Mouse (Mus musculus) kidney, adult 9 months (tissue): ENCODE results near the gene Zdhhc19.

Experiments
- DNase-seq: peaks from one replicate; pipeline ENCODE4 v3.0.0; 2022

Gene Zdhhc19

DNA sequence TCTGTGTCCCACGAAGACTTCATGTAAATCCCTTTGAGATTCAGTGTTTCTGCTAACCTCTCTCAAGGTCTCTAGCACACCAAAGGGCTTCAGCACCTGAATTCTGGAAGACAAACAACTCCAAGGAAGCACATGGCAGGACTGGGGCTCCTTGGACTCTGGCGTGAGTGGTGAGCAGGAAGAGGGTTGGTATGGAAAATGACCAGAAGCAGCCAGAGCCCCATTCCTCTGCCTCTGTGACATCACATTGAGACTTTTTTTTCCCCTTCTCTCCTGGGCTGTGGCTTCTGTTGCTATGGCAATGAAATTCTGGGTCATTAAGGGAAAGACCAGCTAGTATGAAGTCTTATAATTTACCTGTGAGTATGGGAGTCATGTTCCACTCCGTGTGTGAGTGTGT lies at the start of gene Zdhhc19:
TSS of gene Zdhhc19 (plus strand) at position 301 of the 400 bp plus-strand sequence.
- no peak for DNase-seq

DNA sequence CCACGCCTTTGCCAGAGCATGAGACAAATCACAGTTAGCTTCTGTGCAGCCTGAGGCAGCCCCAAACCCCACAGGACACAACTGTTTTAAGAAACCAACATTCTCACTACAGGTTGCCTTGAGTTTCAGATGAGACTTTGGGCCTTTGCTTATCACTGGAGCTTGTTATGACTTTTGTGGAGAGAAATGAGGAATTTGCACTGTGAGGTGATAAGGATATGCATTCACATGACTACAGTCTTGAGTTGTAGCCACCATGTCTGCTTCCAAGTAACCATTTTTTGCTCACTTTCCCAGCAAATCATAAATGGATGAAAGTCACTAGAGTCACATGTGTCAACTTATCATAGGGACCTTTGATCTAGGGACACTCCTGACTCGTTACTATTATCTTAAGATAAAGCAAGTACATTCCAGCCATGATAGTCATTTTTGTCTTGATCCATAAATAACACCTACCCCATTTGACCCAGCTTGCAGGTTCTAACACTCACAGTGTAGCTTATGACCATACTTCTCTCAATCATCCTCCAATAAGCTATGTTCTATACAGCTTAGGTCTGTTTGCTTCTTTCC lies 49.4 kb upstream of the Zdhhc19 start:
- no peak for DNase-seq

DNA sequence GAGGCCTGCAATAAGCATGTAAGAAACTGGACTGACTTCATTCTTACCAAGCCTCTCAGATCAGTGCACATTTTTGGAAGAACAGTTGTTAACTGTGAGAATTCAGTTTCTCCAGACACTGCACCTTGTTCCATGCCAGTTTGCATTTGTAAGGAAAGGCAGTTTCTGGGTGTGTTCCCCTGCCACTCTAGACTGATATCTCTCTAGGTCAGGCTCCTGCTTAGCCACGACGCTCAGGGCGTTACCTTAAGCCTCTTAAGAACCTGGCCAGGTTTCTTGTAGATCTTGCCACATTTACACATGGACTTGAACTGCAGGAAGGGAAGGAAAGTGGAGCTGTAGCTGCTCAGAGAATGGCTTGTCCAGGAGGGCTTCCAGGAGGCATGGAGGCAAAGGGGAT lies 46.4 kb upstream of the Zdhhc19 start:
- DNase-seq, result no peak

DNA sequence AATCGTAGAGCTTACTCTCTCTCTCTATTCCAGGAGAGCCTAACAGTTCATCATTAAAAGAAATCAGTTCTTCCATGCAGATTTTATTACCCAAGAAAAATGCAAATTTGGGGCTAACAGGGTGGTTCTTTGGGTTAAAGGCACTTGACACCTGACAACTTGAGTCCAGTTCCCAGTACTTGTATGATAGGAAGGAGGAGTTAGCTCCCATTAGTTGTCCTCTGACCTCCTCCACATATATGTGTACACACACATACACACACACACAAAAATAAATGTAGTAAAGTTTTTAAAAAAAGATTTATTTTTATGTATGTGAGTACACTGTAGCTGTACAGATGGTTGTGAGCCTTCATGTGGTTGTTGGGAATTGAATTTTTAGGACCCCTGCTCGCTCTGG lies 45.9 kb upstream of the Zdhhc19 start:
- DNase-seq, result no peak

DNA sequence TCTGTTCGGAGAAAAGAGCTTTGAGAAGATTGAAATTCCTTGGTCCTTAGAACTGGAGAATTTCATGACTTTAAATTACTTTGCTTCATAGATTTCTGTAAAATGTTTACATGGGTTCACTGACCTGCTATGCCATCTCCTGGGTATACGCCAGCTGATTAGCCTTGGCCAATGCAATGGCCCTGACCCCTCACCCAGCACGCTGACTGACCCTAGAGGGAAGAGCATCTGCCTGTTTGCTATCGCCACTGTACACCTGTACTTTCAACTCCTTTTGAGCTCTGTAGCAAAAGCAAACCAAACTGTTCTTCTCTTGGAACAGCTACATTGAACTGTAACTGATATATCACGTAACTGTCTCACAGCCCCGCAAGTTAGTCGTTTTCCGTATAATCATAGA lies 43.0 kb upstream of the Zdhhc19 start:
- no peak for DNase-seq

DNA sequence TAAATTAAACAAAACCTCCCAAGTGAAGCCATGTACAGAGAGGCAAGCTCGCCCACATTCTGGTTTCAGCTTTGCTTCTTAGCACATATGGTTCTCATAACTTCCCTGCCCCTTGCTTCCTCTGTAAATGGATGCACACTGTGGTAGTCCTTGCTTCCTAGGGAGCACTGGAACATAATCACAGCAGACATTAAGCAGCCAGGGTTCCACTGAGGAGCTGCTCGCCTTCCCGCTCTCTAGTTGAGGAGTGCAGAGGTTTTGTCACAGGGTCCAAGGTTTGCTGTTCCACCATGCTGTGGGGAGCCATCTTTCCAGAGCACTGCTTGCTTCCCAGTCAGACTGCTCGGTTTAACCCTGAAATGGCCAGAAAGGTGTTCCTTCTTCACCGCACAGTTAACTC lies 41.4 kb upstream of the Zdhhc19 start:
- DNase-seq, result no peak

DNA sequence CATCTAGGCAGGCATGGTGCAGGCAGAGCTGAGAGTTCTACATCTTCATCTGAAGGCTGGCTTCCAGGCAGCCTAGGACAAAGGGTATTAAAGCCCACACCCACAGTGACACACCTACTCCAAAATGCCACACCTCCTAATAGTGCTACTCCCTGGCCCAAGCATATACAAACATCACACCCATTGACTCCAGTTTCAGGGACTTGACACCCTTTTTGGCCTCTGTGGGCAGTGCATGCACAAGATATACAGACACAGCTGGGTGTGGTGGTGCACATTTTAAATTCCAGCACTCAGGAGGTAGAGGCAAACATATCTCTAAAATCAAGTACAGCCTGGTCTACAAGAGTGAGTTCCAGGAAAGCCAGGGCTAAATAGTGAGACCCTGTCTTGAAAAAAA lies 40.0 kb upstream of the Zdhhc19 start:
- no peak for DNase-seq

DNA sequence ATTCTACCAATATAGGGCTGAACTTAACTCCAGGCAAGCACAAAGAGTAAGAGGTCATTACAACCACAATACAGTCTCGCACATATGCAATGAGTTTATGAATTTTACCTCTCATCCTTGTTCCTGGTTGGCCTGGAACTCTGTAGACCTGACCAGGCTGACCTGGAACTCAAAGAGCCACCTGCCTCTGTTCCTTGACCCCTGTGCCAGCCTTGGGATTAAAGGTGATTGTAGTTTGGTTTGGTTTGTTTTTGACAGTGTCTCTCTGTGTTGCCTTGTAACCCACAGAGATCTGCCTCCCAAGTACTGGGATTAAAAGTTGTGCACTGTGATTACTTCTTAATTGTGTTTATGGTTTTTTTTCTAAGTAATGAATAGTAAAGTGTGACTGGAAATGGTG lies 39.3 kb upstream of the Zdhhc19 start:
- DNase-seq, result peak; percentile 58

DNA sequence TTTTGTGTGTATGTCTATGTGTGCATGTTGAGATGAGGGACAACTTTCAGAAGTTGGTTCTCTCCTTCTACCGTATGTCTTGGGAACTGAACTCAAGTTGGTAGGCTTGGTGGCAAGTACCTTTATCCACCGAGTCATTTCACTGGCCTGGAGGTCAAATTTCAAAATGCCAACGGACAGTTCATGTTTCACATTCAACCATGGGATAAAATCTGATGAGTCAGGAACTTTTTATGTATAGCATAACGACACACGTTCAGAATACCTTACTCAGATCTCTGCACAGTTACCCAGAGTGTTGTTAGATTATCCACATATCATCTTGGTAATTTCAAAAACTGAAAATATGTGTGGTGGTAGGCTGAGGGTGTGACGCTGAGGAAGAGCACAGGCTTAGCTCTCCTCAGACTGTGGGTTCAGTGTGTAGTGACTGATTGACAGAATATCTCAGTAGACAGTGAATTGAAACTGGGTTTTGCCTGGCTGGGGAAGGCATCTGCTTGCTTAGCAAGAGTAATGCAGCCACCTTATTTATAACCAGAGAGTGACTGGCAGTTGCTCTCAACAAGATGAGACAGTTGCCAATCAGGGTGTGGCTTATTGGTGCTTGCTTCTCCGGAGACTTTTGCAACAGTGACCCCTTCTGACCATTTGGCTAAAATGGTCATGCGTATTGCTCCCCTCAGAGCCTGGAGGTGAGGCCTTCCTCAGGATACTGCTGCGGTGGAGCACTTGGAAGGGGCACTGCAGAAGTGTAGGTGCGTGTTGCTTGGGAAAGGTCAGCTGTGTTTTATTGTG lies 38.3 kb upstream of the Zdhhc19 start:
- DNase-seq, result peak; percentile 94

DNA sequence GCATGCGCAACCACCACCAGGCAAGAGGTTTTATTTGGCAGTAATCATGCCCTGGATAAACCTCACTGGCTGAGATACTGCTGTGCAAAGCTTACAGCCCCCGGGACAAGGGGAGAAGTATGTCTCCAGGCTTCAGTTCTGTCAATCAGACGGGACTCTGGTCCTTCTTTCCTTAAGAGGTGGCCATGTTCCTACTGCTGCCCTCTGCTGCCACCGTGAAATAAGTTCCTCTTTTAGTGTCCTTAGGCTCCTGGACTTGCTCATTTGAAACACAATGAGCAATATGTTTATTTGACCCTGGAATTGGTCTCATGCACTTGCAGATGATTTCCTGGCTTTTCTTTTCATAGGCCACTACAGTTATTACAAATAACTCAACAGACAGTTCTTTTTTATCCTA lies 35.5 kb upstream of the Zdhhc19 start:
- no peak for DNase-seq

DNA sequence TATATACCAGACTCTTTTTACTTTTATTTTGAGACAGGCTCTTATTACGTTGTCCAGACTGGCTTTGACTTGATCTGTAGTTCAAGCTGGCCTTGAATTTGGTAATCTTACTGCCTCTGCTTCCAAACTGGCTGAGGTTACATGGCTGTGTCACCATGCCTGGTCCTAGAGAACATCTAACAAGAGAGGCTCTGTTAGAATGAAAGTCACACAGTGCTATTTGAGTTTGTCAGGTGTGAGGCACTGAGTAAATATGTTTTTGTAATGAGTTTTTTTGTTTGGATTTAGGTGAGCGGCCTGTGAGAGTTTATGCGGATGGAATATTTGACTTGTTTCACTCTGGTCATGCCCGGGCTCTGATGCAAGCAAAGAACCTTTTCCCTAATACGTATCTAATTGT lies 34.4 kb upstream of the Zdhhc19 start:
- no peak for DNase-seq

DNA sequence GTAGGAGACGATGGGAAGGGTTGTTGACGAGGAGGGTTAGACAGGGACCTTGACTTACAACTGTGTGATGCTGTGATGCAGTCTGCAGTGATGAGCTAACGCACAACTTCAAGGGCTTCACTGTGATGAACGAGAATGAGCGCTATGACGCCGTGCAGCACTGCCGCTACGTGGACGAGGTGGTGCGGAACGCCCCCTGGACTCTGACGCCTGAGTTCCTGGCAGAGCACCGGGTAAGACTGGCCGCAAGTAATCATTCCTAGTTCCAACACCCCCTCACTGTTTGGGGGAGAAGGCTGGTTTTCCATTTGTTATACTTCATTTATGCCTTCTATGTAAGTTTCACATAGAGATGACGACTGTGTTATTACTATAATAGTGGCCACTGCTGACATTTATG lies 33.1 kb upstream of the Zdhhc19 start:
- DNase-seq, result no peak

DNA sequence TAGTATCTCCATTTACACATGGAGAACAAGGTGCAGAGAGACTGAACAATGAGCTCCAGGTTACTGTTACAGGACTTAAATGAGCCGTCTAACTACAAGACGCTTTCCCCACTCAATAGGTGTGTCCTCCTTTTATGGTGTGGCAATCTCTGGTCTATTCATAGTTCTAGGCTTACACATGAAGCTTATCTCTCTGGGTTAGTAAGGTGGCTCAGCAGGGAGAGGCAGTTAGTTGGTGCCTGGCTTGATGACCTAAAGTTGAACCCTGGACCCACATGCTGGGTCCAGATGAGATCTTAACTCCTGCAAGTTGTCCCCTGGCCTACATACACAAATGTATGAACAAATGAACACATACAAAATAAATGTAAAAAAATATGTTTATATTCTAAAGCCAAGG lies 32.6 kb upstream of the Zdhhc19 start:
- DNase-seq, result no peak

DNA sequence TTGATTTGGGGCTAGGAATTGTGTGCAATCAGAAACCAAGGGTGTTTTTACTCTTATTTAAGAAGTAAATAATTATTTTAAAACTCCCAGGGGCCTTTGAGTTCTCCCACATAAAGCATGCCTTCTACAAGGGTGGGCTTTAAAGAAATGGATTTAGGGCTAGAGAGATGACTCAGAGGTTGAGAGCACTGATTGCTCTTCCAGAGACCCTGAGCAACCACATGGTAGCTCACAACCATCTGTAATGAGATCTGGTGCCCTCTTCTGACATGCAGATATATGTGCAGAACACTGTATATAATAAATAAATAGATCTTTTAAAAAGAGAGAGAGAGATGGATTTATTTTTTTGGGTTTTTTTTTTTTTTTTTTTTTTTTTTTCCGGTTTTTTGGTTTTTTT lies 31.2 kb upstream of the Zdhhc19 start:
- no peak for DNase-seq

DNA sequence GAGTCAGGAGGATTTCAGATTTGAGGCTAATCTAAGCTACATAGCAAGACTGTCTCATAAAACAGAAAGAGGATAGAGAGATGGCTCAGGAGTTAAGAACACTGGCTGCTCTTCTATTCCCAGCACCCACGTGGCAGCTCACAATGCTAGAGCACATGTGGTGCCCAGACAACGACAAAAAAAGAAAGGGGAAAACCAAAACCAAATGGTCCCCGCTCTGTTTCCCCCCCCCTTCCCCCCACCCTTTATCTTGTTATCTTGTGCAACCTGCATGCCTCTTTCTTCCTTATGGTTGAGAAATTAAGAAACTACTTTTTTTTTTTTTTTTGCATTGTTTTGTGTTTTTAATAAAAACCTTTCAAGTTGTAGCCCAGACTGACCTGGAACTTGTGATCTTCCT lies 27.6 kb upstream of the Zdhhc19 start:
- DNase-seq, result no peak

DNA sequence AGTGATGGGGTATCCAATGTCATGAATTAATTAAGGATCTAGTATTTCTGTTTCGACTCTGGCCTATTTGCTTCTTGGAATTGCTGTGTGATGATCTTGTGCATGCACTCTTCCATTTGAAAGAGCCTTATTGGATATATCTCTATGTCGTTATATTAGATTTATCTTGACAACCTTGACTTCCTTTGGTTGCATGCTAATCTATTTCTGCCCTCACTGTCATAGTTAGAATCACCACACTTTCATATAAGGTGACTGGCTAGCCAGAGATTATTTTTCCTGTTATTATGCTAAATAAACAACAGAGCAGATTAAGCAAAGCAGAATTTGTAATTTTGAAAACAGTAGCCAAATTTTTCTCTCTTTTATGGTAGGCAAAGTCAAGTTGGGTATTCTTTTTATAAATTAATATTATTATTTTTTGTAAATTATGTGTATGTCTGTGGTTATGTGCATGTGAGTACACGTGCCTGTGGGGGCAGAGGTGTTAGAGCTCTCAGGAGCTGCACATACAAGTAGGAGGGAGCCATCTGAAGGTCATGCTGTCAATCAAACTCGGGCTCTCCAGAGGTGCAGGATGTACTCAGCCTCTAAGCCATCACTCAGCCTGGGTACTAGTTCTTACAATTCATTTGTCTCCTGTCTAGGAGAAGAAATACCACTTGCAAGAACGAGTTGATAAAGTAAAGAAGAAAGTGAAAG lies 26.5 kb upstream of the Zdhhc19 start:
- DNase-seq, result no peak

DNA sequence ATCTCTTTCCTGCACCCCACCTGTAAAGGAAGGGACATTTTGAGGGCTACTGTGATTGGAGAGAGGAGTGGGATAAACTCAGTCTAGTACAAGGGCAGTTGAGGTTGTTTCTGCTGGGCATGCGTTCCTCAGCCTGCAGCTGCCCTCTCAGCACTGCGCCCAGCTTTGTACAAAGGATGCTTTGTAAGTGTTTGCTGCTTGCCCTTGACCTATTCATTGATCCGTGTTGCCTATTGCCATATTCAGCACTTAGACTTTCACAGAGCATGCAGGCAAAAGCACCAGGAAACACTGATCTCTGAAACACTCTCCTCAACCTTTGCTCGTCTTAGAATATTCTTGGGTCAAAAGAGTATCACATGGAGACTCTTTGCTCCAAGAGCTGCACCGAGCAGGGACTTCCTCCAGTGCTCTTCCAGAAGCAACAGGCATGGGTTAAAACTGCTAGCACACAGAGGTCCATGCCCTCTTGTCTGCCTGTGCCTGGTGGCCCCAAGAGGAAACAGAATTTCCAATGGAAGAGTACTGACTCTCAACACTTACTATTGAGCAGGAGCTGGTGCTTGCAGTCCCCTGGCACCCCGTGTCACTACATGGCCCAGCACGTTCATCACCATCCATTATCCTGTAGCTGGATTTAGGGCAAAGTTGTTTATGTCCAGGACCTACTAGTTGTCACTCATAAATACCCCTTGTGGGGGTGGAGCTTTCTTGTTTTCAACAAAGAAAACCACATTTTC lies 23.6 kb upstream of the Zdhhc19 start:
- peak; percentile 70 for DNase-seq

DNA sequence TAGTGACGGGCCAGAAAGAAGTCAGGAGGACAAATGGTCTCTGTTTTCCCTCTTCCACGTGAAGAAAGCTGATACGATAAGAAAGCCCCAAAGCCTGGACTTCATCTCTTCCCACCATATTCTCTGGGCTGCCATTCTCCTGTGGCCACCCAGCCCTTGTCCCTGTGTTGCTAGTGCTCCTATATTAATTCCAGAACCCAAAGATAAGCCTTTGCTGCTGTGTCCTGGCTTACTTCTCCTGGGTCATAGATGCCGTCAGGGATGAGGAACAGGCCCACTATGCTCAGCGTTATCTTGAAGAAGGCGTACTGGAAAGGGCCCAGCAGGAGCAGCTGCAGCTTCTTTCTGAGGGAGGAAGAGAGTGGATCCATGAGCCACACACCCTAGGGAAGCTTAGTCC lies 18.8 kb upstream of the Zdhhc19 start:
- DNase-seq, result no peak

DNA sequence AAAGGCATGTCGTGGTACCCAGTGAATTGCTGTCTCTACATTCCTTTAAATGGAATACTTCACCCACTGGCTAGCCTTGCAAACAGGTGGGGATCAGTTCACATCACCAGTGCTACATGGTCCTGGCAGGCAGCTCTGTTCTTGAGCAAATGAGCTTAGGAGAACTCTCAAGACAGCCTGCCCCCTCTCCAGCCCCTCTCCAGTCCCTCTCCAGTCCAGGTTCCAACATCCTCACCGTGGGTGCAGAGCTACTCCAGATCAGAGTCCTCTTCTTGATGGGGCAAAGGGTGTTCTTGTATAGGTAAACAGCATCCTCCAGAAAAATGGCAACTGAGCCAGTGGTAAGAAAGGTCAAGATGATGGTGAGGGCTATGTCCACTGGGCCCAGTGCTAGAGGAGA lies 16.6 kb upstream of the Zdhhc19 start:
- DNase-seq, result no peak

DNA sequence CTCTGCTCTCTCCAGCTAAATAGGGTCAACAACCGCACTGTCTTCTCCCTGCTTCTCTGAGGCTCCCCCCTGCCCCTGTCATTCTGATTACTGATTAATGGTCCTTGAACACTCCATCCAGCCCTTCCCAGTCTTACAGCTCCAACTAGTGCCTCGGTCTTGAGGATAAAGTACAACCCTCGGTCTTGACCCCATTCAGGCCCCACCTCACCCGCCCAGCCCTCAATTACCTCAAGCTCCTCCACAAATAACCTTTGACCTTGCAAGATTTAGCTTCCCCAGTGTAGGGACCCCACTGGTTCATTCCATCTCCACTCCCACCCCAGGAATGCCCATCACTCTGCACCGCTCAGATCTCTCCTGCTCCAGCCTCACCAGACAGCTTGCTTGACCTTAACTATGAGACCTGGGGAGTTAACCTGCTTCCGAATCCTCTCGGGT lies 11.6 kb upstream of the Zdhhc19 start:
- peak; percentile 95 for DNase-seq

DNA sequence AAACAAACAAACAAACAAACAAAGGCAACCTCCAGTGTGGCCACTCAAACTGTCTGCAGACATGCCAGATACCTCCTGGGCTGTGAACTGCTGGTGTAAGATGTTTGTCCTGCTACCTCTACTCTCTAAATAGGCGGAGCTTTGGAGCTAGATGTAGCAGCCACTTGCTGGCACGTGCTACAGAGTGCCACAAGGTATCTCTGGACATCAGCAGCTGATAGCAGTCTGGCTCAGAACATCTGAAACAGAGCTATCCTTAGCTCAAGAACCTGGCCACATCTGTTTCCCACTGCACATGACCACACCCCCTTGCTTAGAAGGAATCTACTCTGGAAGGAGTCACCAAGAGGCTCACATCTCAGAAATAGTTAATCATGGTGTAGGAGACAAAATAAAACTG lies 10.9 kb upstream of the Zdhhc19 start:
- DNase-seq, result no peak

DNA sequence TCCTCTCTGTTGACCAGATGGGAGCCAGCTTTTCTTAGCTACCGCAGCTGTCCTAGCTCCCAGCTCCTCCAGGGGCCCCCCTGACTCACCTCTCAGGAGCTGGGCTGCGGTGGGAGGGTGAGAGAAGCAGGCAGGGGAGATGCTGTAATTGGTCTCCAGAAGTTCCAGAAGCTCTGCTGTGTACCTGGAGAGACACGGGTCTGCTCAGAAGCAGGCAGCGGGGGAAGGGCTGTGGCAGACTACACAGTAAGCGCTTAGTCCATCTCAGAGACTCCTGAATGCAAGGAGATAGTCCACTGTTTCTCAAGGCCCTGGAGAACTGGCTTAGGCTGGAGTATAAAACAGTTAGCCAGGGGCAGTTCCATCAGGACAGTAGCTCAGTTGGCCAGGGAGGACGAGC lies 10.0 kb upstream of the Zdhhc19 start:
- DNase-seq, result no peak
